Mouse (Mus musculus): ENCODE results near the gene Zc3h14. TPM values are rescaled to one million over a fixed set of nuclear protein-coding genes. Genes with fewer than 3 reads are reported as not detected.

Zc3h14 gene
- polyA plus RNA-seq (2012; rRNA removed), result 72.5 and 74.7 TPM in 2 replicates

DNA sequence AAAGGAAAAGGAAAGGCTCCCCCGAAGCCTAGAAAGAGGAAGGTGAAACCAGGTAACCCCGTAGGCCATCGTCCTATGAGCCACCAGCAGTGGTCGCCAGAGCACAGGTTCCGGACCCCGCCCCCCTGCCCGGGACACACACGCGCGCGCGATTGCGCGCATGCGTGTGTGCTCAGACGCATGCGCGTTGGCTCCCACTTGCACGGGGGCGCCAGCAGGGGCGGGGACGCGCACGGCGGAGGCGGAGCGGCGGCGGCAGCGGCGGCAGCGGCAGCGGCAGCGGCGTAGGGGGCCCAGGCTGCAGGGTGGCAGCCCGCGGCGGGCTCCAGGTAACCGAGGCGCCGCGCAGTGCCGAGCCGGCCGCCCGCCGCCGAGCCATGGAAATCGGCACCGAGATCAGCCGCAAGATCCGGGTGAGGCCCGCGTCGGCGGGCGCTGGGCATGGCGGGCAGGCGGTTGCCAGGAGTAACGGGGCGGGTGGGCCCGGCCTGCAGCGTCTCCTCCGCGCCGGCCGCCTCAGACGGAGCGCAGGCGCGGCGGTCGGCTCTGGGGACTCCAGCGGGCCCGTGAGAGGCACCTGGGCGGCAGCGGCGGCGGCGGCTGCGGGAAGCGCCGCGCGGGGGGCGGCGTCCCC, at the start of gene Zc3h14:
Gene Zc3h14 (plus strand): TSS at position 219 of the 634 bp plus-strand sequence.
- H3K4me3 ChIP-seq (ENCODE audit: insufficient read depth, low read depth, low read length), result peak within 1 kb of the TSS; percentile 83
- peak; percentile 95 for DNase-seq
- TF ChIP-seq CTCF (conservative IDR thresholded peaks at IDR 0.05; ENCODE audit: insufficient read depth, insufficient read length, low read depth, low read length) (peak; percentile 61), POLR2A (IDR thresholded peaks at IDR 0.05; ENCODE audit: low read depth, low read length) (no peak)
- H3K36me3 ChIP-seq (ENCODE audit: control insufficient read depth, insufficient read depth, low read length), result no peaks in the 10 kb centered on the region
- peak within 1 kb of the TSS; percentile 66 for H3K27ac ChIP-seq (ENCODE audit: insufficient read depth, low read depth, low read length)
- no peaks in the 10 kb centered on the region for H3K27me3 ChIP-seq (replicated peaks; ENCODE audit: control insufficient read depth, insufficient read depth, low read length)
- WGBS, result under 1% methylated on average over 87 of the region's 87 CpGs
- peaks cover 3% of the 10 kb centered on the region; the same call in 1 of the 2 replicates for H3K4me1 ChIP-seq (ENCODE audit: control insufficient read depth, insufficient read depth, low read length)

DNA sequence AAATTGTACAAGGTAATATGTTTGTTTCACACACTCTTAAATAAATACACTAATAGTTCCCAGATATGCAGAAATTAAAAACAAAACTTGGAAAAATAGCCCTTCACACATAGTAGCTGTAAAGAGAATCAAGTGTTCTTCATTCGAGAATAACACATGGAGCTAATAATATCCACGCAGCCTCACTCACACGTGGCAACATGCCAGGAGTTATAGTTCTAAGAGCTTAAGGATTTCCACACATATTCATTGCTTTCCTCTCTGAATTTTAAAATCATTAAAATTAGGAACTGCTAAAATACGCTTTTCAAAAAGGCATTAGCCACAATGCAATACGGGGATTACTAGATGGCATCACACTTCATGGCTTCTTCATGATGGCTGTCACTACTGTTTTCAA, 49.6 kb upstream of the Zc3h14 start:
- DNase-seq, result no peak
- 82% methylated on average over 5 of the region's 5 CpGs for WGBS
- H3K4me3 ChIP-seq (ENCODE audit: insufficient read depth, low read depth, low read length), result no peak overlapping the region
- H3K27ac ChIP-seq (ENCODE audit: insufficient read depth, low read depth, low read length), result no peak overlapping the region
- H3K36me3 ChIP-seq (ENCODE audit: control insufficient read depth, insufficient read depth, low read length), result no peaks in the 10 kb centered on the region
- H3K27me3 ChIP-seq (replicated peaks; ENCODE audit: control insufficient read depth, insufficient read depth, low read length), result no peaks in the 10 kb centered on the region
- H3K4me1 ChIP-seq (ENCODE audit: control insufficient read depth, insufficient read depth, low read length), result no peaks in the 10 kb centered on the region
- TF ChIP-seq CTCF (conservative IDR thresholded peaks at IDR 0.05; ENCODE audit: insufficient read depth, insufficient read length, low read depth, low read length) (no peak), POLR2A (IDR thresholded peaks at IDR 0.05; ENCODE audit: low read depth, low read length) (no peak)

DNA sequence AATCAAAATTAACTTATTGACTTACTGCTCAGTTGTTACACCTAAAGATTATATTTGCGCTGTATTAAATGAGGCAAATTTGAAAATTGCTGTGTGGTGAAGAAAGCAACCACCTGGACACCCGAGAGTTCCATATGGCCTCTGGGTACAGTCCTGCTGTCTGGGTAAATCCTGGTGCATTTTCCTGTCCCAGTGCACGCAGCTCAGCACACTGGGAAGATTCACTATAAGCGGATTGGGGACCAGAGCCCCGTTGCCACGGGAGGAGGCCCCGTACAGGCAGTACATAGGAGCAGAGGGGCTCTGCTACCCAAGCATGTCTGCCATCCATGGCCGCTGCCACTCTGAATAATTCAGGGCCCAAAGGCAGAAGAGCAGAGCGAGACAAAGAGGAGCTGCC, 45.2 kb upstream of the Zc3h14 start:
- Histone ChIP-seq H3K27ac (ENCODE audit: insufficient read depth, low read depth, low read length) (no peak overlapping the region), H3K36me3 (ENCODE audit: control insufficient read depth, insufficient read depth, low read length) (no peaks in the 10 kb centered on the region), H3K4me3 (ENCODE audit: insufficient read depth, low read depth, low read length) (no peak overlapping the region), H3K27me3 (replicated peaks; ENCODE audit: control insufficient read depth, insufficient read depth, low read length) (no peaks in the 10 kb centered on the region), H3K4me1 (ENCODE audit: control insufficient read depth, insufficient read depth, low read length) (no peaks in the 10 kb centered on the region)
- DNase-seq, result no peak
- 87% methylated on average over 9 of the region's 9 CpGs for WGBS
- no peak for TF ChIP-seq CTCF (conservative IDR thresholded peaks at IDR 0.05; ENCODE audit: insufficient read depth, insufficient read length, low read depth, low read length)
- no peak for TF ChIP-seq POLR2A (IDR thresholded peaks at IDR 0.05; ENCODE audit: low read depth, low read length)

DNA sequence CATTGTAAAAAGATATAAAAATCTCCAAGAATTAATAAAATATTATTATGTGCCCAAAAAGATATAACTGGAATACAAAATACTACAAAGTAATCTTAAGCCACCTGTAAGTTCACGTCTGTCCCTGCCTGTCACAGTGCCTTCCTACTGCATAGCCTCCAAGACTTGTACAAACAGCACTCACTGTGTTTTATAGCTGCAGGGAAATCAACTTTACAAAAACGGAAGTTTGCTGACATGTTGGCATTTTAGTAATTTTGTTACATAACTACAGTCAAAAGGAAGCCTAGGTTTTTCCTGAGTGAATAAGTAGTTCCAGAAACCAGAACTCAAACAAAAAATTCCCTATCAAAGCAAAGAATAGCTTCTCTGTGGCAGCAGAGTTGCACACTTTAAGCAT, 43.2 kb upstream of the Zc3h14 start:
- H3K36me3 ChIP-seq (ENCODE audit: control insufficient read depth, insufficient read depth, low read length), result no peaks in the 10 kb centered on the region; the same call in 1 of the 2 replicates

DNA sequence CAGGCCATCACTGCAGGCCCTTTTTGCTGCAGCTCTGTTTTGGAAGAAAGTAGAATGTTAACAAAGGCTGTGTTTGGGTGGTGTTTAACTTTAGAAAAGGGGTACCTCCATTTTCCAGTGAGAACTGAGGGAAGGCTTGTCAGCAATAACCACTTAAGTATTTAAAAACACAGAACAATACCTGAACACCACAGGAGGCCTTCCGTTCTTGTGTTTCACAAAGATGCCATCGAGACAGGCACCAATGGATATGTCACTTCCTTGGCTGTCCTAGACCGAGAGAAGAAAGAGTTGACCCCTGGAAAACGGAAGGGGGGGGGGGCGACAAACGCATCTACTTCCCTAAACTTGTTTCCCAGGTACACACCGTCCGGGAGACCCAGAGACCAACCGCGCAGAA, 42.8 kb upstream of the Zc3h14 start:
- H3K27ac ChIP-seq (ENCODE audit: insufficient read depth, low read depth, low read length), result 0 out of 2 replicates have a peak overlapping the region, but pooled peaks have one; percentile 27

More for the DNA sequence above, 43.2 kb upstream of the Zc3h14 start:
- H3K27ac ChIP-seq (ENCODE audit: insufficient read depth, low read depth, low read length), result 0 out of 2 replicates have a peak overlapping the region, but pooled peaks have one; percentile 27
- peak; percentile 21 for DNase-seq
- 64% methylated on average over 2 of the region's 2 CpGs for WGBS
- no peaks in the 10 kb centered on the region for H3K27me3 ChIP-seq (replicated peaks; ENCODE audit: control insufficient read depth, insufficient read depth, low read length)
- H3K4me3 ChIP-seq (ENCODE audit: insufficient read depth, low read depth, low read length), result no peak overlapping the region
- H3K4me1 ChIP-seq (ENCODE audit: control insufficient read depth, insufficient read depth, low read length), result no peaks in the 10 kb centered on the region
- no peak for TF ChIP-seq CTCF (conservative IDR thresholded peaks at IDR 0.05; ENCODE audit: insufficient read depth, insufficient read length, low read depth, low read length)

DNA sequence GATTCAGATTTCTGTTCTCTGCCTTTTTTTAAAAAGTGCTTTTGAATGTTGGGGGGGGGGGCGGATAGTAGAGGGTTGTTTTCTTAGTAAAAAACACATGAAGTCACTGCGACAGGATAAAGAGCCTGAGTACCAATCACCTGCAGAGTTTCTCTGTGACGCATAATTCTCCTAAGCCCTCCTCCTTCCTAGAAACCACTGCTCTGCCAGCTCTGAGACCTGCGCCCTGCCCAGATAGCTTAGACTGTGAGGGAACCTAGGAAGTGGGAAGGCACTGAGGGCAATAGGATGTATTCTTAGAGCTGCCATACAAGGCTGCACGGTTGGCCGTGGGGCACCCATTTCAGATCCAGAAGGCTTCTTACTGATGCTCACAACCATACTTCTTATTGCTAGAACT, 33.9 kb upstream of the Zc3h14 start:
- no peaks in the 10 kb centered on the region for H3K27me3 ChIP-seq (replicated peaks; ENCODE audit: control insufficient read depth, insufficient read depth, low read length)
- no peak overlapping the region for H3K4me3 ChIP-seq (ENCODE audit: insufficient read depth, low read depth, low read length)
- no peaks in the 10 kb centered on the region; the same call in 1 of the 2 replicates for H3K36me3 ChIP-seq (ENCODE audit: control insufficient read depth, insufficient read depth, low read length)
- TF ChIP-seq POLR2A (IDR thresholded peaks at IDR 0.05; ENCODE audit: low read depth, low read length) (no peak), CTCF (conservative IDR thresholded peaks at IDR 0.05; ENCODE audit: insufficient read depth, insufficient read length, low read depth, low read length) (no peak)
- H3K27ac ChIP-seq (ENCODE audit: insufficient read depth, low read depth, low read length), result no peak overlapping the region
- peaks cover 20% of the 10 kb centered on the region for H3K4me1 ChIP-seq (ENCODE audit: control insufficient read depth, insufficient read depth, low read length)
- no peak for DNase-seq
- whole genome bisulfite sequencing, result 92% methylated on average over 6 of the region's 6 CpGs

More for the DNA sequence above, 42.8 kb upstream of the Zc3h14 start:
- DNase-seq, result no peak
- Histone ChIP-seq H3K27me3 (replicated peaks; ENCODE audit: control insufficient read depth, insufficient read depth, low read length) (no peaks in the 10 kb centered on the region), H3K4me3 (ENCODE audit: insufficient read depth, low read depth, low read length) (no peak overlapping the region), H3K4me1 (ENCODE audit: control insufficient read depth, insufficient read depth, low read length) (no peaks in the 10 kb centered on the region), H3K36me3 (ENCODE audit: control insufficient read depth, insufficient read depth, low read length) (no peaks in the 10 kb centered on the region; the same call in 1 of the 2 replicates)
- no peak for TF ChIP-seq CTCF (conservative IDR thresholded peaks at IDR 0.05; ENCODE audit: insufficient read depth, insufficient read length, low read depth, low read length)
- TF ChIP-seq POLR2A (IDR thresholded peaks at IDR 0.05; ENCODE audit: low read depth, low read length), result no peak
- WGBS, result 86% methylated on average over 10 of the region's 10 CpGs

DNA sequence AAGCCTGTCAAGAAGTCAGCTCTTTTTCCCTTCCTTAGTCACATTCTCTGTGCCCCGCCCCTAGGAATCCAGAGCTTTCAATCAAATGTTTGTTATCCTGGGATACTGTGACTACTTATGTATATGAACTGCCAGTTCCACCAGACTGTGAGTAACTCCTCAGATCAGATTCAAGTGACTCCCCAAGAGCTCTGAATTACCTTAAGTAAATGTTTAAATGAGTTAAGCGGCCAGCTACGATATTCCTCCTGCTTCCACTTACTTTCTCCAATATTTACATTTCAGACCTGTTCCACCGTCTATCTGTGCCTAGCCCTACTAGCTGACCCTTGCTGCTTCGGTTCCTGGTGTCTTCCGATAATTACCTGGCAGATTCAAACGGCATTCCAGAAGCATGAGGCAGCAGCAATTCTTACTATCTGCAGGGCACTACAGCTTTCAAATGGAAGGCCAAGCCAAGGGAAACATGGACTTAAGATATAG, 33.1 kb upstream of the Zc3h14 start:
- H3K27me3 ChIP-seq (replicated peaks; ENCODE audit: control insufficient read depth, insufficient read depth, low read length), result no peaks in the 10 kb centered on the region
- WGBS, result 61% methylated on average over 7 of the region's 7 CpGs
- TF ChIP-seq CTCF (conservative IDR thresholded peaks at IDR 0.05; ENCODE audit: insufficient read depth, insufficient read length, low read depth, low read length) (no peak), POLR2A (IDR thresholded peaks at IDR 0.05; ENCODE audit: low read depth, low read length) (no peak)
- H3K4me1 ChIP-seq (ENCODE audit: control insufficient read depth, insufficient read depth, low read length), result peaks cover 20% of the 10 kb centered on the region
- no peak overlapping the region for H3K4me3 ChIP-seq (ENCODE audit: insufficient read depth, low read depth, low read length)
- DNase-seq, result no peak
- H3K27ac ChIP-seq (ENCODE audit: insufficient read depth, low read depth, low read length), result peak overlapping the region; percentile 81; the same call in 1 of the 2 replicates
- H3K36me3 ChIP-seq (ENCODE audit: control insufficient read depth, insufficient read depth, low read length), result no peaks in the 10 kb centered on the region; the same call in 1 of the 2 replicates

Measured in kidney, adult 2 months (tissue).